Mouse (Mus musculus): ENCODE data around the gene Mknk2.
A peak's percentile ranks its signal among the peaks of the same experiment; 100 is the strongest.

Mknk2 gene

DNA sequence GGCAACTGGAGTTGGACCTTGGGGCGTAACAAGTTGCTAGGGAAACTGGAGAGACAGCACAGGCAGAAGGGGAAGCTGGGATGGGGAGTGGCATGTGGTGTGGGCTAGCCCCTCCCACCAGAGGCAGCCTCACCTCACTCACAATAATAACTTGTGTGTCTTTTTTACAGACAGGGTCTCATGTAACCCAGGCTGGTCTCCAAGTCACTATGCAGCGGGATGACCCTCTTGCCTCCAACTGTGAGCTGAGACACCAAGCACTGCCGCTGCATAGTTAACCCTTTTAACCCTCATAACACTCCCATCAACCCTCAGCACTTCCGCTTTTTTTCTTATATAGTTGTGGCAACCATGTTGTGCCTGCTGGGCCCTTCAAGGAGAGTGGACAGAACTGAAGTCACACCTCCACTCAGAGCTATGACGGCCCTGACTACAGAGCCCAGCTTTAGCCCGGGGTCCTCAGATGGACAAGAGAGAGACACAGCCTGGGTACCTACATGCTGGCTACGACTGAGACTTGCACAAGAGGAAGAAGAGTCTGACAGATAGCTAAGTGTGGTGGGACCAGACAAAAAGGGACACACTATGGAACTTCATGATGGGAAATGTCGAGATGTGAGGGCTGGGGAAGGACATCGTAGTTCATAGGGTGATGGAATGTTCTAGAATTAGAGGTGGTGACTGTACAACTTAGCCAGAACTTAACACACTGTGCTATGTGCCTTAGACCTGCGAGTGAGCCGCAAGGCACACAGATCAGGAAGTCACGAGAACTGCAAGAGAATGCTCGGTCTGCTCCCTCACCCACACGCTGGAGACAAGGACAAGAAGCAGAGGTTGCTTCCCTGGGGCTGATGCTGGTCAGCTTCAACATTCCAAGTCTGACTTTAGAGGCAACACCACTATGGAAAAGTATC is 14.6 kb upstream of the Mknk2 start:
- no peak for DNase-seq (ENCODE audit: low spot score in 2 of 2)

DNA sequence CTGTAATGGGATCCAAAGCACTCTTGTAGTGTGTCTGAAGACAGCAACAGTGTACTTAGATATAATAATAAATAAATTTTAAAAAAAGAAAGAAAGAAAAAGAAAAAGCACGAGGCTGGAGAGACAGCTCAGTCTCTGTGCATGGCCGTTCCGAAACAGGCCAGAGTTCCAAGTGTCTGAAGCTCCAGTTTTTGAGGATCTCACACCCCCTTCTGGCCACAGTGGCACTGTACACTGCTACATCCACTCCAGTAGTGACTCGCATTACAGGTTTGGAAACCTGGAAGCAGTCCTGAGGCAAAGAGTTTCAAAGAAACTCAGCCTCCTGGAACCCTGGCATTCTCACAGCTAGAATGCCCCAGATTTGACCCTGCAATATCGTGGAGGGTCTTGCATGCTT is 9.9 kb upstream of the Mknk2 start:
- DNase-seq (ENCODE audit: low spot score in 2 of 2) = peak in 1 of 2 experiments; percentile 62

DNA sequence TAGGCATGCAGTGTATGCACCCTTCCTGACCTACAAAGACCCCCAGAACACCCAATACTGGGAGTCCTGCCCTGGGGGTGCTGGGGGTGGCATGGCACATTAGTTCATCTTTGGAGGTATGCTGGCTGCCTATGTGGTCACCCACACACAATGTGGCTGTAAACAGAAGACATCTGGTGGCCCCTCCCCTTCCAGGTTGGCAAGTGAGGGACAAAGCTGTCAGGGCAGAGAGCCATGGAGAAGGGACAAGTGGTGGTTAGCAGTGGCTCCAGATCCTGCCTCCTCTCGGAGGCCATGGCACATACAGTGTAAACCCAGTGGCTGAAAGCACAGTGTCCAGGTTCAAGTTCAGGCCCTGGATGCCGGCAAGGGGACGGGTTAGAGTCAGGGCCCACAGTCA is 8.7 kb upstream of the Mknk2 start:
- DNase-seq (ENCODE audit: low spot score in 2 of 2) = no peak

DNA sequence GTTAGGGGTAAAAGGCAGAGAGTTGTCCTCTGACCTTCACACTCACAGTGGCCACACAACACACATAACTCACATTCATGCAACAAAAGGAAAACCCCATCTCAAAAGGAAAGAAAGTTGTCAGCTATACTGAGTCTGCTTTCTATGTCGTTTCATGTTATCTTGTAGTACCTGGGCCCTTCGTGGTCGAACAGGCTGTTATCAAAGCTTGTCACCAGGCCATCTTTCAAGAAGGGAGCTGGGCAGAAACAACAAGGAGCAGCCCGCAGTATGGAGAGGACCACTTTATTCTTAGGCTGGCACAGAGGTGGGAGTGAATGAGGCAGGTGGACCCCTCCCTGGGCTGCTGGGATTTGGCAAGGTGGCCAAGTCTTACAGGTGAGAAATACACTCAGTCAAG is 7.1 kb upstream of the Mknk2 start:
- DNase-seq (ENCODE audit: low spot score in 2 of 2) = no peak

DNA sequence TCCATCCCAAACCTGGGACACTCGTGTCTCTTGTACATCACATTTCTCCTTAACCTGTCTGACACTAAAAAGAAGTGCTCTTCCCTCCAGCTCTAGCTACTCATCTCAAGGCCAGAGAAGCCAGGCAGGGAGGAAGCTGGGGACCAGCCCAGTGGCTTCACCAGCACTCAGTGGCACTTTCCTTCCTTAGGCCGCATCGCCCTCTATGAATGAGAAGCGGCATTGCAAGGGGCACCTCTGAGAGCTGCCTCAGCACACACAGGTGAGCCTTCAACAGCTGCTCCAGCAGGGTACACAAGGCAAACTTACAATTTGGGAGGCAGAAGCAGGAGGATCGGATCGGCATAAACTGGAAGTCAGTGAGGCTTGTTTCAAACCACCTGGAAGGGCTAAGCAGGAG is 6.3 kb upstream of the Mknk2 start:
- peak; percentile 56 to 65 for DNase-seq (ENCODE audit: low spot score in 2 of 2)

DNA sequence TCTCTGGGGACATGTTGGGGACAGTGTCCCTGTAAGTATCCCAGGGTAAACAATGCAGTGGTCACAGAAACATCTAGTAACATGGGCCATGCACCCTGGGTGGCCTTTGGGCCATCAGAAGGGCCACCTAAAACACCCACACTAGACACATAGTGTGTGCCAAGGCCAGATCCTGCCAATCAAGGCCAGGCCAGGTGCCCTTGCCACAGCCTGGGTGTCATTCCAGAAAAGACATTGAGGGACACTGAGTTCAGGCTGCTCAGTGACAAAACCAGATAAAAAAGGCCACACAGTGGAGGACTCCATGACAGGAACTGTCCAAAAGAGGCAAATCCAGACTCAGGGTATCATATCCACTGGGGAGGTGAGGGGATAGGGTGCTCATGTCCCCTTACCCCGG is 5.7 kb upstream of the Mknk2 start:
- no peak for DNase-seq (ENCODE audit: low spot score in 2 of 2)

DNA sequence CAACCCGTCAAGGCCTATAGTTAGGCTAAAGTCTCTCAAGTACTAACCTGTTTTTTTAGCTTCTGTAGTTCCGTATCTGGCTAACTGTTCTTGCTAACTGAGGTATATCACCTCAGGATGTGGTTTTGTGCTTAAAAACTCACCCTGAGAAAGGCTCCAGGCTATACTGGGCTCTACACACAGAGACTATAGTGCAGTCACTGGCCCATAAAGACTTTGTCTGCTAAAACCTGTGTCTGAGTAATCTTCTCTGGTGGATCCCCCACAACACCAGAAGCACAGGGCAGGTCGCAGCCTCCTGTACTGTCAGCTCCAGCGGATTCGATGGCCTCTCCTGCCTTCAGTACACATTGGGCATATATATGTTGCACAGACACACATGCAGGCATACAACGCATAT is 4.1 kb upstream of the Mknk2 start:
- DNase-seq (ENCODE audit: low spot score in 2 of 2) = no peak

DNA sequence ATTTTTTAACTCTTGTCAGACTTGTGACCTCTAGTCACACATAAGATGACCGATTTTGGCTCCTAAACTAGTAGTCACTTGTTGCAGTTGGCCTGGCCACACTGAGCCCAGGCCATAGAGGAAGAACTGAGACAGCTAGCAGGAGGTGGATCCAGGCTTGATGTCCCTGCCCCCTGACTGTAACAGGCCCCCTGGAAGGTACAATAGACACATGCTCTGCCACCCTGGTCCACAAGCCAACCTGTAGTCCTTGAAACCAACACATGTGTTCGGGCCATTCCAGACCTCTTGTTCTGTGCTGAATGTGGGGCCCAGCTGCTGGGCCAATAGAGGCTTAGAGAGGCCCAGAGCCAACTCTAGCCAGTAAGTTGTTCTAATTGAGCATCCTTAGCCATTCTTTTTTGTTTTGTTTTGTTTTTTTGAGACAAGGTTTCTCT is 2.4 kb upstream of the Mknk2 start:
- DNase-seq (ENCODE audit: low spot score in 2 of 2) = no peak

DNA sequence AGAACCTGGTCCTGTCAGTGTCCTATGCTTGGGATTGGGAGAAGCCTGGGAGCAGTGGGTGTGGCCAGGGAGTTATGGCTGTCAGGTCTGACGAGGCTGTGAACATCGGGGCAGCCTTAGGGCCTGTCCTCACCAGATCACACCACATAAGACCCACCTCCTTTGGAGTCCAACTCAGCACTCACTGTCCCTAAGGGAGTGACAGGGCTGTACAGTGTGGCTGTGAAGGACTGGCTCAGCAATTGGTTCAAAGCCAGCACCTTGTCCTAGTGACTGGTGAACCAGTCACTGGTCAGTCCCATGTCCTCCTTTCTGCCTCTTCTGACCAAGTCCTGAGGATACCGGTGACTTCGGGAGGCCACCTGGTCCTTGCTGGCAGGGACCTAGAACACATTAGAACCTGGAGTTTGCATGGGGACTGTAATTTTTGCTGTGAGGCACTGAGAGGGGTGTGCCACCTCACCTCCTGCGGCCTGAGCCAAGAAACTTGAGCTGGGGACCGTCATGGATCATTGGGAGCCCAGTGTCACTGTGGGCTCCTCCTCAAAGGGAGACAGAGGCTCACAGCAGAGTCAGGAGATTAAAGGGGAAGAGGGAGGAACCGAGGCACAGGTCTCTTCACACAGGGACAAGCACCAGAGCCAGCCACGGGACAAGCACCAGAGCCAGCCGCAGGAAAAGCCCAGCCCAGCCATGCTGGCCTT is 1.8 kb upstream of the Mknk2 start:
- no peak for DNase-seq (ENCODE audit: low spot score in 2 of 2)

DNA sequence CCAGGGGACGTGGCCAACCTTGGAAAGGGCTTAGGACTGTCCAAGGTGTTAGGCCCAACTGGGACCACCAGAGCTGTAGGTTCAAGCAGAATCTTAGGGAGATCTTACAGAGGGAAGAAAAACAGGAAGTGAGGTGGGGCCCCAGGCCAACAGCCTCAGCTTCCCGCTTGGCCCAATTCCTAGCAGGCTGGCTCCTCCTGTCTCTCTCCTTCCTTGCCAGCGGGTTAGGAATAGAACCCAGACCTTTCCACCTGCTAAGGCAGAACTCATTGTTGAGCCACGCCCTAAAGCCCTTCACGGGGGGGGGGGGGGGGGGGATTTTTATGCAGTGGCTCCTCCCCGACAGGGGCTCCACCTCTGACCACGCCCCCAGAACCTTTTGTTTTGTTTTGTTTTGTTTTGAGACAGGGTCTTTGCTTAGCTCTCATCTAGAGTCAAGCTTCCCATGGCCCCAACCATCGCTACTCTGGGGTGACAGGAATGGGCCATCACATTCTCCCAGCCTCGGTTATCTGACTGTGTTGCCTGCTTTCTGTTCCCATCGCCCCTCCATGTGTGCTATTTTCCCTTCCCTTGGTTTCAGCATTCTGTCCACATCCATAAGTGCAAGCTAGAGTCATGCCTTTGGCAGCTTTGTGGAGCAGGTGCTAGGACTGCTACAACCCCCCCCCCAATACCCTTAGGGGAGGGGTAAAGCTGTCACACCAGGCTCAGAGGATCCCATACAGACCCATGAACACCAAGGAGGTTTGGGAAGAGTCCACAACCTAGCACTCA is 877 bp upstream of the Mknk2 start:
- no peak for DNase-seq (ENCODE audit: low spot score in 2 of 2)

DNA sequence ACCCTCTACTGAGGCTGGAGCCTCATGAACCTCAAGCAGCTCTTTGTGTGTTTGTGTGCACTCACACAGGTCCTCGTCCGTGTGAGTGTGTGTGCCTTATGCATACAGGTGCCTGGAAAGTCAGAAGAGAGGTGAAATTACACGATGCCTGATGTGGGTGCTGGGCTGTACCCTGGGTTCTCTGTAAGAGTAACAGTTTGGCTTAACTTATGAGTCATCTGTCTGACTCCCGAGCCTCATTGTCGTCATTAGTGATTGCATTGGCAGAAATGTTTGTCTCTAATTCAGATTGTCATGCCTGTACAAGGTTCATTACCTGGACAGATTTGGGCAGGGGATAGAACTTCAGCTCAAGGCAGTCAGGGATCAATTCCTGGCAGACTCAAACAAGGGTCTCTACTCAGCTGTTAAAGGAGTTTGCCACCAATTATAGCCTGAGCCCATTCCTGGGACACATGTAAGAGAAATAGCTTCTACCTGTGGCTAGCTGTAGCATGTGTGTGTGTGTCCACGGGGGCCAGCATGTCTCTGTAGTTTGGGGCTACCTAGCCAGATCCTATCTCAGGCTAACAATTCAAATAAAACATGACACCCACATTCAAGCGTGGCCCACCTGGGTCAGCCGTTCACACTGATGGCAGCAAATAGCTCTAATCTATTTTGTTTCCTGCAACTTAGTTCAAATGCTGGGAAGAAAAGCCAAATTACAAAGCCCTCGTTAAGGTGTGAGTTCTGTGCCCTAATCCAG is 610 bp downstream of the Mknk2 start:
- no peak for DNase-seq (ENCODE audit: low spot score in 2 of 2)

DNA sequence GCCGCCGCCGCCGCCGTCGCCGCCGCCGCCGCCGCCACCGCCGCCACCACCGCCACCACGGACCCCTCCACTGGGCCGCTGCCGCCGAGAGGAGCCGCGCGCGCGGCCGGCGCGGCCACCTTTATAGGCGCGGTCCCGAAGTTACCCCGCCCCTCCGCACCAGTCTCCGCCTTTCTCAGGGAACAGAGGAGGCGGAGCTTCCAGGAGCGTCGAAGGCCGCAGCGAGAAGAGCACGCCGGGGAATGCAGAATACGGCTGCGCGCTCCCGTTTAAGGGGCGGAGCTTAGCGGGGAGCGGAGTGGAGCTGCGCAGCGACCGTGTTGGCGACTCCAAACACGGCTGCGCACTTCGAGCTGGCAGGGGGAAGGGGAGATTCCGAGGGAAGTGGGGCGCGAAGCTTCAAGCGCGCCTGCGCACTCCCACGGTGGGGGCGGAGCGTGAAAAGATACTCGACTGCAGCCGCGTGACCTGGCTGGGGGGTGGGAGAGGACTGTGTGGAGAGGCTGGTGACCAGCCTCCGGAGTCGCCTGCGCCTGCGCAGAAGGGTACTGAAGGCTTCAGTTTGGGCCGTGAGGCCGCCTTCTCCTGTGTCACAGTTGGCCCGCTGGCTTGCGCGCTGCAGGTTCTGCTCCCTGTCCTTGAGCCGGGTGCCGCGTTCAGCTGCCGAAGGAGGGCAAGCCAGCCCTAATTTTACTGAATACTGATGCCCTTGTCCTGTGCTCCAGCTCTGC is 1.5 kb downstream of the Mknk2 start:
- DNase-seq (ENCODE audit: low spot score in 2 of 2) = peak; percentile 95 to 99

DNA sequence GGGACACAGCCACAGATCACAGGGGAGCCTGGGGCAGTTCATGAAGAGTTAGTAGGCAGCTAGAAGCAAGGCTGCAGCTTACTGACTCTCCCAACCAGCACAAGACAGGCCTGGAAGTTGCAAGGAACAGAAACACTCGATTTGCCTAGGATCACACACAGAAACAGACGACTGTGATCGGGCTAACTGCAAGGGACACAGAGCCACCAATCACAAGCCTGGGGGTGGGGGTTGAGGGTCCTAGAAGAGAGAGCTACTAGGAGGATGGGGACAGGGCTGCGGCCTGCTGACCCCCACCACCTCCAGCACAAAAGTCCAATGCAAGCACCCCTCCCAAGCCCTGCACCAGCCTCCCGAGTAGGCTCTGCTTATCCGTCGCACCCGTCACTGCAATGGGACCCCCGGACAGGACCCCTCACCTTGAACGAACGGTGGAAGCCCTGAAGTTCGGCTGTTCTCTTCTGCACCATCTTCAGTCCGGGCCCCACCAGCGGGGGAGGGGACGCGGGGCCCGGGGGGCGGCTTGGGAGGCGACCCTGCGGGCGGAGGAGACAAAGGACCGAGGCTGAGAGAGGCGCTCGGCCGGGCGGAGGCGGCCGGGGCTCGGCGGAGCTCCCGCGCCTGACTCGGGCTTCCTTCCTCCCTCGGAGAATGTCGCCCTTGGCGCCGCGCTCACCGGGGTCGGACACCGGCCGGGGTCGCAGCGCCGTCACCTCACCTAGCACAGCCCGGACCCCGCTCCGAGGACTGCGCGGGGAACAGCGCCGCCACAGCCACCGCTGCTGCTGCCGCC is 2.3 kb downstream of the Mknk2 start:
- no peak for DNase-seq (ENCODE audit: low spot score in 2 of 2)

DNA sequence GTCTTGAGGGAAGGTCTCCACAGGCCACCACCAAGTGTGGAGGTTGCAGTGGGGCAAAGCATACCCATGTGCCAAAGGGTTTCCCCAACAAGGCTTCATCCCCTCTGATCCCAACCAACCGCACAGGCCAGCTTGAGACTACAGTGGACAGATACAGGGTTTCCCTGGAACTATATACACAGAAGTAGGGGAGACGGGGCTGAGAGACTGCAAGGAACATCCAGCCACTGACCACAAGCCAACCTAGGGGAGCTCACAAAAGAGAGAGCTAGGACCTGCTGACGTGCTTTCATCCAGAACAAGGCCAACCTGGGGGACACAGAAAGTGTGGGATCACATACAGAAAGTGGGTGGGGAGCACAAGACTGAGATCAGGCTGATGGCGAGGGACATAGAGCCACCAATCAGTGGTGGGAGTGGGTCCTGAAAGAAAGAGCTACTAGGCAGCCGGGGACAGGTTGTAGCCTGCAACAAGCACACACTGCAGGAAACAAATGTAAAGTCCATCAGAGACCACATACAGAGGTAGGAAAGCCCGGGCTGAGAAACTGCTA is 3.0 kb downstream of the Mknk2 start:
- no peak for DNase-seq (ENCODE audit: low spot score in 2 of 2)

DNA sequence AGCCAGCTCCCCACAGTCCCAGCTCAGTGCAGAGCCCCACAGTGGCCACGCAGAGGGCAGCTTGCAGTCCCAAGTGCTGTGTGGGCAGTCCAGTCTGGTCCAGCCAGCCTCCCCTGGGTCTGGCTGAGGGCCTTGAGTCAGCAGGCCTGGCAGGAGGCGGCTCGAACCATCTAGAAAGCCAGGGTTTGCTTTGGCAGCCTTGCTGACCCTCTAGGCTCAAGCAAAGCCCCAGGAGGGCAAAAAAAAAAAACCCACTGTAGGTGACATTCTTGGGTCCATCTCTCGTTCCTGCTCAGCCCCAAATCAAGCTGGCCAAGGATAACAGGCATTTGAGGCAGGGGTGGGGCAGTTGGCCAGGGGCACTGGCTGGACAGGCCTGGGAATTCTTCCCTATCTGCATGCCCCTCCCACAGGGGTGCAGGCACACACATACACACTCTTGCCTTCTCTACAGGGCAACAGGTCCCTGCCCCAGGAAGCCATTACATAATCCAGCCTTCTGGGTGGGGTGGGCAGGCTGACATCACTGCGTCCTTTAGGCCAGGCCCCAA is 3.7 kb downstream of the Mknk2 start:
- DNase-seq (ENCODE audit: low spot score in 2 of 2) = peak in 1 of 2 experiments; percentile 60

DNA sequence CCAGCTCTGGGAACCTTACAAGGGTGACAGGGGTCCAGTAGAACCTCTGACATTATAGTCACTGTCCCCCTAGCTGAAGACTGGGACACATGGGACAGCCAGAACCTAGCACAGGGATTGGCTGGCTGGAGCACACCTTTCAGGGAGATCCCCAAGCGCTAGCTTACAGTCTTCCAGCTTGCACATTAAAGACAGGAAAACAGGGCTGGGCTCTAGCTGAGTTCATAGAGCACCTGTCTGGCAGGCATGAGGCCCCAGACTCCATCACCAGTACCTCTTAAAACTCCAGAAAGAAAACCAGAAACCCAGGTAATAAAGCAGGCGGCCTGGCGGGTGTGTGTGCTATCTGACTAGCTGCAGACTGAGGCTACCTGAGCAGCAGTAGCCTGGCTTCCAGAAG is 4.2 kb downstream of the Mknk2 start:
- DNase-seq (ENCODE audit: low spot score in 2 of 2) = no peak

DNA sequence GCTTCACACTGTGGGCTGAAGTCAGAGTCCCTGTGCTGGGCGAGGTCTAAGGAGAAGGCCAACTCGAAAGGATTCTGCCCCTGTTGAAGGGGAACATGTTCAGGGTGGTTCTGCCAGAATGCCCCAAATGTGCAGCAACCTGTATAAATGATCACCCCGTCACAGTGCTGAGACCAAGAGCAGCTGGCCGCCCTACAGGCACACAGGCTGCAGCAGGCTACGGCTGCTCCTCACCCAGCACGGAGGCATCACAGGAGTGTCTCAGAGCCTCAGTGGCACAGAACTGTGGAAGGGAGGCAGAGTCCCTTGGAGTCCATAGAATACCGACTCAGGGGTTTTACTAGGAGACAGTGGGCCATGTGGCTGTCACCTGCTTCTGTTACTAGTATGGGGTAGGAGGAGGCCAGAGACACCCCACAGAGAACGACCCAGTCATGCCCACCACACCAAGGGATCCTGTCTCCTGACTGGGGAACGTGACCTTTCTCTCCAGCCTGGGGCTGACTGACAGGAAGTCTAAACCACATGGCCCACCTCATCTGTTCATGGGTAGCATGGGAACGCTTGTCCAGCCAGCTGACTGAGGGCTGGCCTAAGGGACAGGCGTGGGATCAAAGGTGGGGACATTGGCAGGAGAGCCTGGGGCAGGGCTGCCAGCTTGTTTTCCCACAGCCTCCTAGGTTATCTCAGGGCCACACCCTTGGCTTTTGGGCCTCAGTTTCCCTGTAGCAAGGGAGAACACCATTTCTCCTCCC is 5.8 kb downstream of the Mknk2 start:
- no peak for DNase-seq (ENCODE audit: low spot score in 2 of 2)

DNA sequence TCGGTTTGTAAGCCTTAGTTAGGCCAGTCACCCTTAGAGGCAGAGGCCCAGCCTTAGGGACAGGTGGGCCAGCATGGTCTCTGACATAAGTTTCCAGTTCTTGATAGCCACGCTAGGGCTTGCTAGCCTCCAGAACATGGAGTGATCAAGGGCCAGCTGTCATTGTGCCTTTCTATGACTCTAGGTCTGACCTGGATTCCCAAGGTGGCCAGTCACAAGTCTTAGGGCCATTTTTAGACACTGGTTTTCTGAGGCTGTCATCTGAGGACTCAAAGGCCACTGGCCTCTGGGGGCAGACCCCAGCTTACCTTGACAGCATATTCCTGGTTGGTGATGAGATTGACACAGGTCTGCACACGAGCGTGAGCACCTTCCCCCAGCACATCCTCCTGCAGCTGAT is 6.7 kb downstream of the Mknk2 start:
- DNase-seq (ENCODE audit: low spot score in 2 of 2) = no peak

DNA sequence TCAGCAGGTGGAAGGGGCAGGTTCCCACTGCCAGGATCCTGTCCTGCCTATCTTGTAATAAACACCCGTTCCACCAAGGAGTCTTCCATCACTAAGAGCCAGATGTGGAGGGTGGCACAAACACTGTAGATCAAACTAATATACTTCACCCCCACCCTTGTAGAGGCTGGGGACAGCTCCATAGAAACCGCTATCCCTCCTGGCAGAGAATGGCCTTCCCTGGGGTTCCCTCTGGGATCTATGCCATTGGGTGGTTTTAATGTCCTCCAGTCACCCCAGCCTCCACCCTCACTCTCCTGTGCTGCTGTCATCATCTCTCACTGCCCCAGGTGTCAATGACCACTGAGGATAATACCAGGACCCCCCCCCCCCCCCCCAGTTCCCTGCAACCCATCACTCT is 7.4 kb downstream of the Mknk2 start:
- no peak for DNase-seq (ENCODE audit: low spot score in 2 of 2)
